Mouse (Mus musculus): ENCODE results near the gene Foxn2. TPM values are rescaled to one million over a fixed set of nuclear protein-coding genes. Genes with fewer than 3 reads are reported as not detected.
"Not testable (repeated sequence)": the region's sequence is repeated elsewhere in the genome, so short reads cannot be mapped to it uniquely, and the experiment has no call there.

Foxn2 gene
- total RNA-seq, 1 experiment: 29.7 TPM

- H3K27ac ChIP-seq (ENCODE audit: insufficient read depth, low read depth, low read length, poor library complexity, severe bottlenecking): peak overlapping the region; percentile 87; the same call in 1 of the 2 replicates
- in situ Hi-C loops (cut with MboI; ENCODE audit: low sequenced_read_pairs in 2 of 2, unreplicated experiment in 2 of 2); H3K4me1 ChIP-seq (ENCODE audit: control insufficient read depth in 2 of 2, insufficient read depth in 2 of 2, low read length in 2 of 2, poor library complexity in 1 of 2); H3K4me3 ChIP-seq (ENCODE audit: insufficient read depth in 1 of 2, low read depth in 1 of 2, low read length in 2 of 2, poor library complexity in 1 of 2, severe bottlenecking in 1 of 2); H3K9ac ChIP-seq (ENCODE audit: insufficient read depth, low read depth, low read length, poor library complexity, severe bottlenecking); H3K9me3 ChIP-seq (ENCODE audit: control insufficient read depth, insufficient read depth, low read depth, low read length): not testable (repeated sequence)
- TF ChIP-seq ZNF384 (IDR thresholded peaks at IDR 0.05; ENCODE audit: low read depth, low read length): peak; percentile 76
- peak; percentile 37 for DNase-seq (ENCODE audit: low read depth, low spot score)
- H3K36me3 ChIP-seq (ENCODE audit: control insufficient read depth, insufficient read depth, low read length, poor library complexity, severe bottlenecking): peaks cover 17% of the 10 kb centered on the region
Observed at GRCm38 (mm10) chr17:88468655-88469398, 28.3 kb downstream of the Foxn2 start.

GRCm38 (mm10) chr17:88473766-88474165 lies 33.3 kb downstream of the Foxn2 start:
- no peak for TF ChIP-seq HCFC1 (IDR thresholded peaks at IDR 0.05; ENCODE audit: borderline replicate concordance, insufficient read depth, low read length)
- no peak for TF ChIP-seq ZNF384 (IDR thresholded peaks at IDR 0.05; ENCODE audit: low read depth, low read length)
- no peak for TF ChIP-seq CHD2 (IDR thresholded peaks at IDR 0.05; ENCODE audit: low read depth, low read length)
- TF ChIP-seq ZC3H11A (IDR thresholded peaks at IDR 0.05; ENCODE audit: borderline replicate concordance, low read depth, low read length): no peak
- TF ChIP-seq MAFK (IDR thresholded peaks at IDR 0.05; ENCODE audit: insufficient read depth, low read depth, low read length): no peak
- peaks cover 14% of the 10 kb centered on the region for H3K36me3 ChIP-seq (ENCODE audit: control insufficient read depth, insufficient read depth, low read length, poor library complexity, severe bottlenecking)
- in situ Hi-C loops (cut with MboI; ENCODE audit: low sequenced_read_pairs in 2 of 2, unreplicated experiment in 2 of 2): no loop called here
- no peak for DNase-seq (ENCODE audit: low read depth, low spot score)
- H3K9me3 ChIP-seq (ENCODE audit: control insufficient read depth, insufficient read depth, low read depth, low read length): 0 out of 2 replicates have a peak, but pooled peaks cover 2% of the 10 kb centered on the region
- H3K4me3 ChIP-seq (ENCODE audit: insufficient read depth in 1 of 2, low read depth in 1 of 2, low read length in 2 of 2, poor library complexity in 1 of 2, severe bottlenecking in 1 of 2): no peak overlapping the region
- H3K4me1 ChIP-seq (ENCODE audit: control insufficient read depth in 2 of 2, insufficient read depth in 2 of 2, low read length in 2 of 2, poor library complexity in 1 of 2): peaks cover 0 to 2% of the 10 kb centered on the region in 2 experiments; a peak in 1 of 4 replicates
- H3K27ac ChIP-seq (ENCODE audit: insufficient read depth, low read depth, low read length, poor library complexity, severe bottlenecking): no peak overlapping the region
- no peak overlapping the region for H3K9ac ChIP-seq (ENCODE audit: insufficient read depth, low read depth, low read length, poor library complexity, severe bottlenecking)

- no peak for DNase-seq (ENCODE audit: low read depth, low spot score)
- peaks cover 12% of the 10 kb centered on the region for H3K36me3 ChIP-seq (ENCODE audit: control insufficient read depth, insufficient read depth, low read length, poor library complexity, severe bottlenecking)
- H3K27ac ChIP-seq (ENCODE audit: insufficient read depth, low read depth, low read length, poor library complexity, severe bottlenecking): no peak overlapping the region
- H3K4me1 ChIP-seq (ENCODE audit: control insufficient read depth in 2 of 2, insufficient read depth in 2 of 2, low read length in 2 of 2, poor library complexity in 1 of 2): peaks cover 2 to 5% of the 10 kb centered on the region in 2 experiments; a peak in 1 of 4 replicates
- no peak overlapping the region for H3K9ac ChIP-seq (ENCODE audit: insufficient read depth, low read depth, low read length, poor library complexity, severe bottlenecking)
- no peak for TF ChIP-seq ZC3H11A (IDR thresholded peaks at IDR 0.05; ENCODE audit: borderline replicate concordance, low read depth, low read length)
- TF ChIP-seq ZNF384 (IDR thresholded peaks at IDR 0.05; ENCODE audit: low read depth, low read length): no peak
- TF ChIP-seq MAFK (IDR thresholded peaks at IDR 0.05; ENCODE audit: insufficient read depth, low read depth, low read length): no peak
- TF ChIP-seq CHD2 (IDR thresholded peaks at IDR 0.05; ENCODE audit: low read depth, low read length): no peak
- TF ChIP-seq HCFC1 (IDR thresholded peaks at IDR 0.05; ENCODE audit: borderline replicate concordance, insufficient read depth, low read length): no peak
- H3K4me3 ChIP-seq (ENCODE audit: insufficient read depth in 1 of 2, low read depth in 1 of 2, low read length in 2 of 2, poor library complexity in 1 of 2, severe bottlenecking in 1 of 2): no peak overlapping the region
- in situ Hi-C loops (cut with MboI; ENCODE audit: low sequenced_read_pairs in 2 of 2, unreplicated experiment in 2 of 2): no loop called here
- no peaks in the 10 kb centered on the region for H3K9me3 ChIP-seq (ENCODE audit: control insufficient read depth, insufficient read depth, low read depth, low read length)
Observed at GRCm38 (mm10) chr17:88477165-88477564, 36.7 kb downstream of the Foxn2 start.

GRCm38 (mm10) chr17:88477699-88478098 lies 37.2 kb downstream of the Foxn2 start:
- Histone ChIP-seq H3K9me3 (ENCODE audit: control insufficient read depth, insufficient read depth, low read depth, low read length) (no peaks in the 10 kb centered on the region), H3K4me3 (ENCODE audit: insufficient read depth in 1 of 2, low read depth in 1 of 2, low read length in 2 of 2, poor library complexity in 1 of 2, severe bottlenecking in 1 of 2) (no peak overlapping the region), H3K9ac (ENCODE audit: insufficient read depth, low read depth, low read length, poor library complexity, severe bottlenecking) (no peak overlapping the region), H3K27ac (ENCODE audit: insufficient read depth, low read depth, low read length, poor library complexity, severe bottlenecking) (no peak overlapping the region), H3K36me3 (ENCODE audit: control insufficient read depth, insufficient read depth, low read length, poor library complexity, severe bottlenecking) (peaks cover 12% of the 10 kb centered on the region), H3K4me1 (ENCODE audit: control insufficient read depth in 2 of 2, insufficient read depth in 2 of 2, low read length in 2 of 2, poor library complexity in 1 of 2) (peaks cover 2 to 5% of the 10 kb centered on the region in 2 experiments; a peak in 1 of 4 replicates)
- in situ Hi-C loops (cut with MboI; ENCODE audit: low sequenced_read_pairs in 2 of 2, unreplicated experiment in 2 of 2): no loop called here
- no peak for TF ChIP-seq MAFK (IDR thresholded peaks at IDR 0.05; ENCODE audit: insufficient read depth, low read depth, low read length)
- TF ChIP-seq ZC3H11A (IDR thresholded peaks at IDR 0.05; ENCODE audit: borderline replicate concordance, low read depth, low read length): no peak
- no peak for TF ChIP-seq HCFC1 (IDR thresholded peaks at IDR 0.05; ENCODE audit: borderline replicate concordance, insufficient read depth, low read length)
- no peak for TF ChIP-seq ZNF384 (IDR thresholded peaks at IDR 0.05; ENCODE audit: low read depth, low read length)
- no peak for TF ChIP-seq CHD2 (IDR thresholded peaks at IDR 0.05; ENCODE audit: low read depth, low read length)
- no peak for DNase-seq (ENCODE audit: low read depth, low spot score)

All from ES-E14 (cell line).